Mouse (Mus musculus): ENCODE measurements at regions not wholly inside any gene's neighbourhood (a gene's known extent, or its start where the extent isn't known, plus 50 kb on each side); places are given as distances from the start of the nearest gene placed in this dataset.

DNA sequence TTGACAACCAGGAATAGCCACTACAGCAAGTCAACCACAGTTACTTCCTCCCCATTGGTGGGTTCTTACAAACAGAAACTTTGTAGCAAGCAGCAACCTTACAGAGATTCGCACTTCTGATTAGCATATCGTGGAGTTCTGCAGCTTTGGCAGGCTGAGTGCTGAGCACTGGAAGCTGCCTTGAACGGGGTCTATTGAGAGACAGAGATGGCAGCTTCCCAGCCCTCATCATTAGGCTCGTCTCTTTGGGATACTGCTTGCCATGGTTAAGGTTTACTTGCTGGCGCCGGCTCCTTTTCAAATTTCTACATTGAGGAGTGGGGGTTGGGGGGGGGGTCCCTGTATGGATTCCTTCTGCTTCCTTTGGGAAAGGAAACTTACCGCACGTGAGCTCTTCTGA is 224.8 kb downstream of the Cbln4 start:
- Histone ChIP-seq H3K36me3 (replicated peaks in 1 of 2; ENCODE audit: control insufficient read depth in 1 of 2, insufficient read depth in 1 of 2, low read length in 1 of 2) (no peaks in the 10 kb centered on the region), H3K9ac (ENCODE audit: insufficient read depth, low read depth) (no peak overlapping the region), H3K27ac (ENCODE audit: insufficient read depth, low read depth) (no peak overlapping the region), H3K4me3 (replicated peaks in 1 of 3; ENCODE audit: low read depth in 2 of 3, low read length in 2 of 3, poor library complexity in 1 of 3) (no peak overlapping the region), H3K79me2 (replicated peaks; ENCODE audit: control insufficient read depth, extremely low read depth, insufficient read depth, poor library complexity, severe bottlenecking) (no peaks in the 10 kb centered on the region), H3K4me2 (ENCODE audit: insufficient read depth, low read depth, poor library complexity, severe bottlenecking) (no peak overlapping the region), H3K9me3 (replicated peaks; ENCODE audit: low read length) (peaks cover 70% of the 10 kb centered on the region), H3K27me3 (replicated peaks) (no peaks in the 10 kb centered on the region), H3K4me1 (ENCODE audit: control insufficient read depth in 1 of 2, insufficient read depth in 2 of 2) (no peaks in the 10 kb centered on the region)
- in situ Hi-C loops (cut with MboI; ENCODE audit: low pct_ligation_motif_present, low pct_unique_long_range_greater_than_20kb, low sequenced_read_pairs) = no loop called here
- dilution Hi-C loops (cut with MboI; ENCODE audit: extremely low pct_ligation_motif_present, extremely low pct_unique_long_range_greater_than_20kb, low sequenced_read_pairs) = no loop called here
- DNase-seq (ENCODE audit: extremely low read depth) = no peak
- TF ChIP-seq HCFC1 (IDR thresholded peaks at IDR 0.05; ENCODE audit: low read depth, low read length) = no peak

DNA sequence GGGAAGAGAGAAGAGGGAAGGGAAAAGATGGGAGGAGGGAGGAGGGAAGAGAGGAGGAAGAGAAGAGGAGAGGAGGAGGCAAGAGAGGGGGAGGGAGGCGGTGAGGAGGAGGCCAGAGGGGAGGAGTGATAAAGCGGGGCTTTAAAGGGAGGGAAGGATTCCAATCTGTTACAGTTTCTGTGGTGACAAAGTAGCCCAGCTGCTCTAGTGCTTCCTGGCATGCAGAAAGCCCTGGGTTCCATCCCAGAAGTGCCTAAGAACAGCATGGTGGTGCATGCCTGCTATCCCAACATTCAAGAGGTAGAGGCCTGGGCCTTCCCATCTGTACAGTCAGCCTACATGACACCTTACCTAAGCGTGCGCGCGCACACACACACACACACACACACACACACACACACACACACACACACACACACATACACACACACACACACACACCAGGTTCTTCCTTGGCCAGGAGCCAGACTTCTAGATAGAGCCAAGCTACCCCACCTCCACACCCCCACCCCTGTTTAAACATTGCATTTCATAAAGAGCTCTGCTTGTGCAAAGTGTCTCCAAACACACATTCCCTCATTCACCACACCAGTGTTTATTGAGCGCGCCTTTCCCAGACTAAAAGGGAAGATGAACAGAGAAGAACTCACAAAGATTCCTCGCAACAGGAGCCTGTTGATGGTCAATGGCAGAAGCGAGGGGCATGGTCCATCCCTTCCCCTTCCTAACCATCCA is 226.4 kb downstream of the Cbln4 start:
- H3K4me3 ChIP-seq (replicated peaks in 1 of 3; ENCODE audit: low read depth in 2 of 3, low read length in 2 of 3, poor library complexity in 1 of 3) = no peak overlapping the region
- TF ChIP-seq MAX (IDR thresholded peaks at IDR 0.05; ENCODE audit: low read length) (no peak), TCF12 (IDR thresholded peaks at IDR 0.05; ENCODE audit: low read depth, low read length) (no peak), SIN3A (IDR thresholded peaks at IDR 0.05; ENCODE audit: low read length) (no peak)
- H3K79me2 ChIP-seq (replicated peaks; ENCODE audit: control insufficient read depth, extremely low read depth, insufficient read depth, poor library complexity, severe bottlenecking) = no peaks in the 10 kb centered on the region
- H3K4me1 ChIP-seq (ENCODE audit: control insufficient read depth in 1 of 2, insufficient read depth in 2 of 2) = no peaks in the 10 kb centered on the region
- no peak overlapping the region for H3K9ac ChIP-seq (ENCODE audit: insufficient read depth, low read depth)
- H3K9me3 ChIP-seq (replicated peaks; ENCODE audit: low read length) = peaks cover 69% of the 10 kb centered on the region
- no peak for DNase-seq (ENCODE audit: extremely low read depth)
- H3K4me2 ChIP-seq (ENCODE audit: insufficient read depth, low read depth, poor library complexity, severe bottlenecking) = no peak overlapping the region
- H3K36me3 ChIP-seq (replicated peaks in 1 of 2; ENCODE audit: control insufficient read depth in 1 of 2, insufficient read depth in 1 of 2, low read length in 1 of 2) = no peaks in the 10 kb centered on the region
- no peak overlapping the region for H3K27ac ChIP-seq (ENCODE audit: insufficient read depth, low read depth)
- H3K27me3 ChIP-seq (replicated peaks) = no peaks in the 10 kb centered on the region
- dilution Hi-C loops (cut with MboI; ENCODE audit: extremely low pct_ligation_motif_present, extremely low pct_unique_long_range_greater_than_20kb, low sequenced_read_pairs) = no loop called here
- in situ Hi-C loops (cut with MboI; ENCODE audit: low pct_ligation_motif_present, low pct_unique_long_range_greater_than_20kb, low sequenced_read_pairs) = no loop called here

DNA sequence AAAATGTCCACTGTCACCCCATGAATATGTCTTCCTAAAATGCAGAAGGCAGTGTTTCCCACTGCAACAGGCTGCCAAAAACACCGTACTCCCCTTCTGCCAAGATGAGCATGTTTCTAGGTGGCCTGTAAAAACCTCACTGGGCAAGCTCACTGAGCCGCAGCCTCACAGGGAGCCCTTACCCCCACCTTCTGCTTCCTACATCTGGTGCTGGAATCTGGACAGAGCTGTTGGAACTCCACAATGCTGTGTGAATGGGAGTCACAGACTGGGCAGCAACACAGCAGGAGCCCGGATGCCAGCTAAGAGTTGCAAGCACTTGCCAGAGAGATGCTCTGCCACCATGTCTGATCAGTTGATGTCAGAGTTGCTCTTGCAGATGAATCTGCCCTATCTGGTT is 230.6 kb downstream of the Cbln4 start:
- no peak for DNase-seq (ENCODE audit: extremely low read depth)
- no peaks in the 10 kb centered on the region for H3K4me1 ChIP-seq (ENCODE audit: control insufficient read depth in 1 of 2, insufficient read depth in 2 of 2)
- in situ Hi-C loops (cut with MboI; ENCODE audit: low pct_ligation_motif_present, low pct_unique_long_range_greater_than_20kb, low sequenced_read_pairs) (no loop called here), dilution Hi-C loops (cut with MboI; ENCODE audit: extremely low pct_ligation_motif_present, extremely low pct_unique_long_range_greater_than_20kb, low sequenced_read_pairs) (no loop called here)
- H3K4me3 ChIP-seq (replicated peaks in 1 of 3; ENCODE audit: low read depth in 2 of 3, low read length in 2 of 3, poor library complexity in 1 of 3) = no peak overlapping the region
- no peak overlapping the region for H3K4me2 ChIP-seq (ENCODE audit: insufficient read depth, low read depth, poor library complexity, severe bottlenecking)
- H3K36me3 ChIP-seq (replicated peaks in 1 of 2; ENCODE audit: control insufficient read depth in 1 of 2, insufficient read depth in 1 of 2, low read length in 1 of 2) = no peaks in the 10 kb centered on the region
- TF ChIP-seq NRF1 (IDR thresholded peaks at IDR 0.05; ENCODE audit: low read depth, low read length) (no peak), KAT2A (IDR thresholded peaks at IDR 0.05; ENCODE audit: insufficient replicate concordance, low read length) (no peak), EP300 (IDR thresholded peaks at IDR 0.05; ENCODE audit: low read length) (no peak), ETS1 (conservative IDR thresholded peaks at IDR 0.05; ENCODE audit: low read depth, low read length) (no peak), ZNF384 (IDR thresholded peaks at IDR 0.05; ENCODE audit: low read depth, low read length) (no peak), UBTF (IDR thresholded peaks at IDR 0.05; ENCODE audit: low read depth, low read length) (no peak), CHD1 (IDR thresholded peaks at IDR 0.05; ENCODE audit: low read depth, low read length) (no peak)
- H3K79me2 ChIP-seq (replicated peaks; ENCODE audit: control insufficient read depth, extremely low read depth, insufficient read depth, poor library complexity, severe bottlenecking) = no peaks in the 10 kb centered on the region
- no peak overlapping the region for H3K27ac ChIP-seq (ENCODE audit: insufficient read depth, low read depth)
- no peaks in the 10 kb centered on the region for H3K27me3 ChIP-seq (replicated peaks)
- no peak overlapping the region for H3K9ac ChIP-seq (ENCODE audit: insufficient read depth, low read depth)
- H3K9me3 ChIP-seq (replicated peaks; ENCODE audit: low read length) = peaks cover 63% of the 10 kb centered on the region

Data from CH12.LX (cell line).